Mouse (Mus musculus) MEL-GATA-1-ER (cell line): ENCODE measurements around the gene Ggt6.
"Not testable (repeated sequence)": the region's sequence is repeated elsewhere in the genome, so short reads cannot be mapped to it uniquely, and the experiment has no call there.

Source experiments
- DNase-seq: peaks from one replicate; pipeline ENCODE4 v3.0.0-alpha.2; 2012; ENCODE audit warnings: low read depth; ENCODE audit errors: extremely low read depth

The Ggt6 gene

DNA sequence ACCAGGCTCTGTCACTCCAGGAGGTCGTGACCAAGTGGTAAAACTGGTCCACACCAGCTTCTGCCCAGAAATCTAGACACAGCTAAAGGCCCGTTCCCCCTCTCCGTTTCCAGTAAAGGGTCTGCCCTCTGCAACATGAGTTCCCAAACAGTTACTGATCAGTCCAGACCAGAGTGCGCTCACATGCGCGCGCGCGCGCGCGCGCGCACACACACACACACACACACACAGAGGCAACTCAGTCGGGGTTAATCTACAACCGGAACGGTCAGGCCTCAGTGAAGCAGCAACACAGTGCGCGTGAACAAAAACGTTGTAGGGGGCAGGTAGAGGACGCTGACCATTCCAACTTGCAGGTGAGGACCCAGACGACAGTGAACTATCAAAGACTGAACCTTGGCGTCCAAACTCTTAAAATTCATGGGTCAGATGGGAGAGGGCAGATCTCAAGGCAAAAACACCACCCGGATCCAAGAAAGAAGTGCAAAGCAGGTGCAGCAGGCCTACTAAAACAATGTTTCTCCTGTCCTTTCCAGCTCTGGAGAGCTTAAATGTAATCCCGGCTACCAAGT is 24.7 kb upstream of the Ggt6 start:
- no peak for DNase-seq

DNA sequence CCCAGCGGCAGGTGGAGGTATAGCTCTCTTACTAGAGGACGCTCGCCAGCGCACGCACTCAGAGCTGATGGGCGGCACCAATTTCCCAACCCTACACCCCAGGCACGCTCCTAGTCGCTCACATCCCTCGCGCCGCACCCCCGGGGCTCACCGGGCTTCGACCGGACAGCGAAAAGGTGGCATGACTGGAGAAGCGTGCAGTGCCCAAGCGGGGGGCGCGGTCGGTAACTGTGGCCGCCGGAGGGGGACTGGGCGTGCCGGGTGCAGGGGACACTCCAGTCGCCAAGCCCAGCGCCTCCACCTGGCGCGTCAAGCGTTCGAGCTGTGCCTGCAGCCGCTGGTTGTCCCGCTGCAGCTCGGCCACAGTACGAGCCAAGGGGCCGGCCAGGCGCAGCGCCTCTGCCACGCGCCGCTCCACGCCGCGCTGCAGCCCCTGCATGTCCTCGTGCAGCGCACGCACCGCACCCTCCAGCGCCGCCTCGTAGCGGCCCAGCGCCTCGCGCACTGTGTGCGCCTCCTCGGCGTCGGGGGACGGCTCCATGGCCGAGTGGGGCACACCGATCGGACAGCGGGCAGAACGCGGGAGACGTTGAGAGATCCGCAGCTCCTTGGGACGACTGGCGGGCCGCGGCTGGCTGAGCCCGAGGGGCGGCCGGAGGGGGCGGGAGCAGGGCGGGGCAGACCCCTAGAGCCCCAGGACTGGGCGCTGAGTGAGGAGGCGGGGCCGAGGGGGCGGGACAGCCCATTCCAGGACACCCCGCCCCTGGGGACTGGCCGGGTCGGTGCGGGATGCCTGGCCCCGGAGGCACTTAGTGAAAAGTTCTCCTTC is 24.0 kb upstream of the Ggt6 start, which contains the start of gene Smtnl2:
Gene Smtnl2, minus strand, starts transcription at position 621 of the 829 bp plus-strand sequence.
- no peak for DNase-seq

DNA sequence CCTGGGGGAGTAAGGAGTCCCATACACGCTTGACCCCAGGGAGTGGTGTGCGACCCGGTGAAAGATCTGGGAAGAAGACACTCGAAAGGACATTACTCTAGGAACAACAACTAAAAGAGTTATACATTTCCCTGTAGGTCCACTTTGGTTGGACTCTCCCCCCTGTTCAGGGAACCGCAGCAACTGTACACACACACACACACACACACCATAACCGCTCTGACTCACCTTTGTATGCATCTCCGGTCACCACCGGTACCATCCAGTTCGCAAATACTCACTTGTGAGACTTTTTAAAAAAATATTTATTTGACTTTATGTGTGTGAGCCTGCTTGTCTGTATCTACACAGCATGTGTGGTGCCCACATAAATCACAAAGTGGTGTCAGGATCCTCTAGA is 23.4 kb upstream of the Ggt6 start:
- DNase-seq, result no peak

DNA sequence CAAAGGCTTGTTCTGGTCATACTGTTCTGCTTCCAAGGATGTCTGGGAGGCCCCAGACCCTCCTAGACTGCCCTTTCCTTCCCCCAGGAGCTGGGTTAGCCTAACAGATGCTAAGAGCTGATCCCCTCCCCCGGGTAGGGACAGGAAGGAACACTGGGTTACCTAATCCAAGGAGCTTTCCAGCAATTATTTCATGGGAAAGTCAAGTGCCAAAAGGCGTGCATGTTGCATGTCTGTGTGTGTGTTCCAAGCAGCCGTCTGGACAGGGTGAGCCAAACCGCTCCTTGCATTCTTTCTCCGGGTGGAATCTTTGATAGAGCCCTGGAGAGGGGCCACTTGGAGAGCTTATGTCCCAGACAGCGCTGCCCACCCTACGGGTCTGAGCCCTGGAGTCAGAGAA is 22.3 kb upstream of the Ggt6 start:
- no peak for DNase-seq

DNA sequence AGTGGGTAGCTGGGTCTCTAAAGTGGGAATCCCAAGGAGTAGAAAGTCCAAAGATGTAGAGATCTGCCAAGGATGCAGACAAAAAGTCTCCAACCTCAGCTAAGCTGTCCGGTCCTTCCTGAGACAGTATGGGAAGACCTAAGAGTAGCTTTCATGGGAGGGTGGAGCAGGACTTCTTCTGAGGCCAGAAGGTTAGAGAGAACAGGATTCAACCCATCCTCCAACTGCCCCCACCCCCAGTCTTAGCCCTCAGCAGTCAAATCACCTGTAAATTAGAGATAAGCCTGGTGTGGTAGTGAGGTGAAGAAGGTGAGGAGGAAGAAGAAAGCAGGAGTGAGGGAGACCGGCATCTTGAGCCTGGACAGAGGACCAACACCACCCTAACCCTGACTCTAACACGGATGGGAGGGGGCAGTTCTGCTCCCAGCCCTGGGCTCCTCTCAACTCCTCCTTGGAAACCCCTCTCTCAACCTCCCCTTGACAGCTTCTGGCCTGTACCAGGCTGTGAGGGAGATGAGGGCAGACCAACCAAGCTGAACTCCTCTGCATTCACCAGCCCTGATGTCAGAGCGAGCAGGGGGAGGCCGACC is 21.6 kb upstream of the Ggt6 start:
- DNase-seq, result no peak

DNA sequence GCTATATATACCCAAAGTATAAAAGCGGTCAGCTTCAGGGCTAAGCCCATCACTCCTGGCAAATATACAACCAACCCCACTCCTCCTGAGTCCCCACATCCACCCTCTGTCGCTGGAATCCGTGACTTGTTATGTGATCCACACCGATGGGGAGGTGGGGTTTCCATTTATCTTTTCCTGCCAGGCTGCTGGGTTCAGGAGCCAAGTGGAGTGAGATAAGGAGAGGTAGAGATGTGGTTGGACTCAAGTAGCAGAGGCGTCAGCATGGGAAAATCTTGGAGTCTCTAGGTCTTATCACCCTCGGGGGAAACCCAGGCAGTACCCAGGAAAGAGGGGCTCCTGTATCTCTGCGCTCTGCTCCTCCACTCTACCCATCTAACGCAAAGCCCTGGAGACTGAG is 20.2 kb upstream of the Ggt6 start:
- DNase-seq, result peak; percentile 67

DNA sequence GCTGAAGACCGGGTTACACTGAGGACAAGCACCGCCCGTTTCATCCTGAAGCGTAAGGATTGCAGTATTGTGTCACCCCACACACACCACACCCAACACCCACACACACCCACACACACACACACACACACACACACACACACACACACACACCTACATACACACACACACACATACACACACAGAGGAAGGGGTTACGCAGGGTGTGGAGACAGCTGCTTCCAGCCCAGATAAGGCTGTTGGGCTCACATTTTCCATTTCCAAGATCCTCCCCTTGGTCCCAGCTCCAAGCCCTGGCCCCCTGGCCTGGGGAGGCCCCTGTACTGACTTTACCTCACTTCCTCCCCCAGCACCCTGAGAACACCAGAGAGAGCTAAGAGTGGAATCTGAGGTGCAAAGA is 18.7 kb upstream of the Ggt6 start:
- no peak for DNase-seq

DNA sequence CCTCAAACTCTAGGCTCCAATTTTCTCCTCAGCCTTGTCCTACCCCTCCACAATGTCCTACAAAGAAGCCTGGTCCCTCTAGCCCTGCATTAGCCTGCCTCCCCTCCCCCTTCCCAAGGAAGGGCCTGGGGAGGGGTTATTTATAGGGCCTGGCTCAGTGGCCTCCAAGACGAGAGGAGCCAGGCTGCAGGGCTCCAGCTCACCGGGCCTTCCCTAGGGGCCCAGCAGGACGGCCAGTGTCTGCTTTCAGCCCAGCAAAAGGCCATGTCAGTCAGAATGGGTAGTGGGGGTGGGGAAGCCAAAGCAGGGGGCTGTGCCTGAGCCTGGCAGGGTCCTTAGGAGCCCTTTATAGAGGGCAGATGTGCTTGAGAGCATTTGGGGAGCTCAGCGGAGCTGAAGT is 17.9 kb upstream of the Ggt6 start:
- DNase-seq, result no peak

DNA sequence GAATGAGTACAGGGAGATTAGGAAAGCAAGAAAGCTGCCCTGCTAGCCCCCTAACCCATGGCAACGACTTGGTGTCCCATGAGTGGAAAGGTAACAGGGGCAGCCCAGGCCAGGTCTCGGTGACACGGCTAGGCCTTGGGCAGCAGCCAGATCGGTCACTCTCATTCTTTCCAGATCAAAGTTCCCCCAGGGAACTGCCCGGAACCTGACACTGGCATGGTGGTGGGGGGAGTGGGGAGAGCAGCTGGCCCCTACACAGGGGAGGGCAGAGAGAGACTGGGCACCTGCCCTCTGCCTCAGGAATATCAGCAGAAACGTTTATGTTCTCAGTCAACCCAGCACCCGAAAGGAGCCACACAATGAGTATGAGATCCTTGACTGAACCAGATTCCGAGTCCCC is 17.1 kb upstream of the Ggt6 start:
- no peak for DNase-seq

DNA sequence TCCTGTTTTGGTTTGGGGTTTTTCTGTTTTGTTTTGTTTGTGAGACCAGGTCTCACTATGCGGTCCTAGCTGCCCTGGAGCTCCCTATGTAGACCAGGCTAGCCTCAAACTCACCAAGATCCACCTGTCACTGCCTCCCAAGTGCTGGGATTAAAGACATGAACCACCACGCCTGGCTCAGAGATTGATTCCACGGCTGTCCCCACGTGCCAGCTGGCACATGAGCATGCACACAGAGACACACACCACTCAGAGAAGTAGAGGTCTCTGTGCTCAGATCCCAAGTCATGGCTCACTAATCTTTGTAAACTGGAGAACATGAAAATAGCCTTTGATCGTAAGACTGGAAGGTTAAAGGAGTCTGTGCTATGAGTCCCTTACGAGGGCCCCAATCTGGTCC is 16.3 kb upstream of the Ggt6 start:
- no peak for DNase-seq

DNA sequence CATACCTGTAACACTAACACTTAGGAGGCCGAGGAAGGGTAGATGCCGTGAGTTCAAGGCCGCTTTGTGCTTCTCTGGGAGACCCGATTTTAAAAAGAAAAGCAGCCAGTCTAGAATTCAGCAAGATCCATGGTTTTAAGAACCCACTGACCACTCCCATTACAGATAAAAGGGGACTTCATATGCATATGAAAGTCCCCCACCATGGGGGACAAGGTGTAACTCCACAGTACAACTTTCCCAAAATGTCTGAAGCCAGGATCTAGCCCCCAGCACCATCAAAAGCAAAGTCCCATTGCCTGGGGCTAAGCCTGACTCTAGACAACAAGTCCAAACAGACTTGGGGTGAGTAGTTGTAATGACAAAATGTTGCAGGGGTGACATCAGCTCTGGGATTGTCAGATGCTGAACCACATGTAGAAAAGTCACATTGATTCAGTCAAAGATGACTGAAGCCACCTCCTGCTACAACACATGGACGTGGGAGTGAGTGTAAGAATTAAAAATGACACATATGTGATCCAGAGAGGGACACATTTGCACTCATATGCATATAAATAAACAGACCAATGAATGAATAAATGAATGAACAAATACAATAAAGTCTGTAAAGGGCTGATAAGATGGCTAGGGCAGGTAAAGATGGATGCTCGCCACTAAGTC is 14.7 kb upstream of the Ggt6 start:
- DNase-seq, result no peak

DNA sequence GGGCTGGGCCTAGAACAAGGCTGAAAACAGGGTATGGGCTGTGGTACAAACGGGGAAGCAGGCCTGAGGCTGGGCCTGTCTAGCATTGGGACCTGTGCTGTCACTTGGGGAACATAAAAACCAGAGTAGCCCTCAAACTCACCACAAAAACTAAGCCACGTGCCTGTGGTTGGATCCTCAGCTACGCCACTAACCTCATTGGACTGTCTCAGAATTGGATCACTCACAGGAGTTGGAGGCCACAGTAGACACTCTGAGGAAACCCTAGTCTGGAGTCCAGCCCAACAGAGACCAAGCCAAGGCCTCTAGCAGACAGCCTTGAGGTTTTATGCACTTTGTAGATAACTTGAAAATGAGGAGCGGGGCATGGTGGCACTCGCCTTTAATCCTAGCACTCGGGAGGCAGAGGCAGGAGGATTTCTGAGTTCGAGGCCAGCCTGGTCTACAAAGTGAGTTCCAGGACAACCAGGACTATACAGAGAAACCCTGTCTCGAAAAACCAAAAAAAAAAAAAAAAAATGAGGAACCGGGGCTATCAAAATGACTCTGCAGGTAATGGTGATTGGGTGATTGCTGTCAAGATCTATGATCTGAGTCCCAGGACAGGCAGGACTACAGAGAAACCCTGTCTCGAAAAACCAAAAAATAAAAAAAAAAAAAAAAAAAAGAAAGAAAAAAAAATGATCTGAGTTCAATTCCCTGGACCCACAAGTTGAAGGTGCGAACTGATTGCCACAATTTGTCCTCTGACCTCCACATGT is 13.6 kb upstream of the Ggt6 start:
- no peak for DNase-seq

DNA sequence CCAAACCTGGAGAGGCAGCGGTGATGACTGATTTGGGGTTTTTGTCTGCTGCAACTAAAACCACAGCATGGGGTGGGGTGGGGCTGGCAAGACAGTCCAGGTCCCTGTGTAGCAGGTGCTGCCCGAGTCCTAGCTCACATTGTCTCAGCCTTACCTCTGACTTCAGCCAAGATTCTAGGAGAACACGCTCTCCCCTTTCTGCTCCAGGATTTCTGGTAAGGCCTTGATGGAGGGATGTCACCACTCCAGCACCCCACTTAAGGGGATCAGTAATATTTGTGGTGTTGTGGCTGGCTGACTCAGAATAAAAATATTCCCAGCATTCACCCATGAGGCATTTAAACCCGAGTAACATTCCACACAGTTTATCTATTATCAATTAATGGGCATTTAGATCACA is 11.6 kb upstream of the Ggt6 start:
- DNase-seq, result no peak

DNA sequence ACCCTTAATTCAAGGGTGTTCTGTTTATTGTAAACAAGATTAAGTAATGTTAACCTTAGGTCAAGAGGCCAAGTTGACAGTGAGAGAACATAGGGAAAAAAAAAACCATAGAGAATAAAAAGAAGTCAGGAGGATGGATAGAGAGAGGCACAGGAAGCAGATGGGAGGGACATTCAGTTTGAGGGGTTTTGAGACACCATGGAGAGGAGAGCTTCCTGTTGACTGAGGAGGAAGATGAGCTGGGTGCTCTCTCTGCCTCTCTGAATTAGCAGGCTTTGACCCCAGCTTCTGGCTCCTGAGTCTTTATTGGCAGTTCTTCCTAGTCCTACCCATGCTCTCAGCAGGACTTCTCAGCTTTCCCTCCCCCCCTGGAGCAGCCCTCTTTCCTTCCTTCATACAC is 10.1 kb upstream of the Ggt6 start:
- no peak for DNase-seq

DNA sequence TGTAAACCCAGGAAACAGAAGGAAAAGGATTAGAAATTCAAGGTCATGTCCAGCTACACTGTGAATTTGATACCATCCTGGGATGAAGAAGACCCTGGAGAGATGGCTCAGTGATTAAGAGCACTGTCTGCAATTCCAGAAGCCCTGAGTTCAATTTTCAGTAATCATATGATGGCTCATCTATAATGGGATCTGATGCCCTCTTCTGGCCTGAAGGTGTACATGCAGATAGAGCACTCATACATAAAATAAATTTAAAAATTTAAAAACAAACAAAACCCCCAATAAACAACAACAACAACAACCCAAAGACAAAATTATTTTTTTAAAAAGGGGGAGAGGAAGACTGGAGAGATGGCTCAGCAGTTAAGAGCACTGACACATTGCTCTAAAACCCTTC is 8.4 kb upstream of the Ggt6 start:
- no peak for DNase-seq

DNA sequence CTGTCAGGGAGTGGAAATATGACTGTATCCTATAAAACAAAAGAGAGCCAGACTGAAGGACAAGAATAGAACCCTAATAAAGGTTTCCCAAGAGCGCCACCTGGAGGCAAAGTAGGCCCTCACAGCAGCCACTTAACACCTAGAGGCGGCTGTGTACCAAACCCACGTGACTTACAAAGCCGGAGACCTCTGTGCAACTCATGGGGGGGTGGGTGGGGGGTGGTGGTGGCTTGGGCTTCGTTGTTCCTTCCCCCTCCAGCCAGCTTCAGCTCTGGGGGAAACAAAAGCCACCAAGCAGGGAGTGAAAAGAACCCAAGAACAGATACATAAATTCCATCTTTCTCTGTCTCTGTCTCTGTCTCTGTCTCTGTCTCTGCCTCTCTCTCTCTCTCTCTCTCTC is 6.6 kb upstream of the Ggt6 start:
- DNase-seq, result peak; percentile 89

DNA sequence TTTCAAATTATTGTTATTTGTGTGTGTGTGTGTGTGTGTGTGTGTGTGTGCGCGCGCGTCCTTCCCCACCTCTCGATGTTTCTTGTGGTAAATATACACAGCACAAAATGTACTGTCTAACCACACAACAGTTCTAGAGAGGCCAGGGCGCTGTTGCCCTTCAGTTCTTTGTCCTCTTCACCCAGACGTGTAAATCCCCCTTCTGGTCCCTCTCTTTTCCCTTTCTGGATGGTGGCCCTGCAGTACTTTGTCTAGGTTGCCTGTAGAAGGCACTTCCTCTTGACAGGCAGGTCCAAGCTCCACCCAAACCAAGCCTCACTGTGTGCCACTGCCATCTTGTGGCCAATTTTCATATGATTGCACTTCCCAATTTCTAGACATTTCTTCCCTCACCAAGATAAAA is 6.0 kb upstream of the Ggt6 start:
- peak; percentile 95 for DNase-seq

DNA sequence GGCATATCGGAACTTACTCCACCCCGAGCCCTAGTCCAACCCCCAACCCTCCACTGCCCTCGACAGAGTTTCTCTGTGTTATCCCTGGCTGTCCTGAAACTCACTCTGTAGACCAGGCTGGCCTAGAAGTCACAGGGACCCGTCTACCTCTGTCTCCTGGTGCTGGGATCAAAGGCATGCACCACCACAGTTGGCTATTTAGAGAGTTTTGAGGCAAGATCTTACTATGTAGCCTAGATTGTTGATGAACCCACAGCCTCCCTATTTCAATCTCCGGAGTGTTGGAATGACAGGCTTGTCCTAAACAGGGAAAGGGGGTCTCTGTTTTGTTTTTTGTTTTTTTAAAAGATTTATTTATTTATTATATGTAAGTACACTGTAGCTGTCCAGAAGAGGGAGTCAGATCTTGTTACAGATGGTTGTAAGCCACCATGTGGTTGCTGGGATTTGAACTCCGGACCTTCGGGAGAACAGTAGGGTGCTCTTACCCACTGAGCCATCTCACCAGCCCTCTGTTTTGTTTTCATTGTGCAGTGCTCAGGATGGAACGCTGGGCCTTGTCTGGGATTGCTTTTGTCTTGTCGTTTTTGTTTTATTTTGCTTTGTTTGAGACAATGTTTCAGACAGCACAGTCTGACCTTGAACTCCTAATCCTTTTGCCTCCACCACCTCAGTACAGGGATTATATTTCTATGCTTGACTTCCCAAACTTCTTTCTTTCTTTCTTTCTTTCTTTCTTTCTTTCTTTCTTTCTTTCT is 4.8 kb upstream of the Ggt6 start:
- not testable (repeated sequence) for DNase-seq

DNA sequence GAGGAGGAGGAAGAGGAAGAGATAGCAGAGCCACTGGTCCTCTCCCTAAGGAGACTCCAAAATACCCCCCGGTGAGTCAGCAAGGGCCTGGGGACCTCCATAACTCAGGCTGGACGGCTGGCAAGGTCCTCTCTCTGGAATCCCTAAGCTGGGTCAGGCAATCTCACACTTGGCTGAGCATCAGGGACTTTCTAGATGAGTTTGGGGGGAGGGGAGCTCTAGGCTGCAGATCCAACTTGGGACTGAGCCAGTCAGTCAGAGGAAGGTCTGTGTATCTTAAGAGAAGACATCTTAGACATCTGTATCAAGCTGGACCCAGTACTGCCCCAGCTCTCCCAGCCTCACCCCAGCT is 344 bp downstream of the Ggt6 start:
- DNase-seq, result no peak

DNA sequence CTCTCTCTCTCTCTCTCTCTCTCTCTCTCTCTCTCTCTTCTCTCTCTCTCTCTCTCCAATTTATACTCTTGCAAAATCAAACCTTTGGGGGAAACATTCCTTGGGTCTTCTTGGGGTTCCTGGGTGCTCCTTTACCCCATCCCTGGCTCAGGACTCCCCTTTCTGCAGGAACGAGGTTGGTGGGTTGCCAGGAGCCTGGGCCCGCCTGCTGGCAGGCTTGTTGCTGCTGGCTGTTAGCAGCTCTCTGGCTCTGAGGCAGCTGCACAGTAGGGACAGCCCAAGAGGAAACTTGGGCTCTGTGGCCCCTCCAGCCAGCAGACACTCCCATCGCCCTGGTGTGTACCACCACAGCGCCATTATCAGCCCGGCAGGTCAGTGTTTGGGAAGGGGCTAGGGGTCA is 945 bp downstream of the Ggt6 start:
- no peak for DNase-seq
